Mouse (Mus musculus) lung, embryonic 14.5 days (tissue): ENCODE results near the gene Oxct2b. TPM values are rescaled to one million over a fixed set of nuclear protein-coding genes. Genes with fewer than 3 reads are reported as not detected.
A peak's percentile ranks its signal among the peaks of the same experiment; 100 is the strongest.
"Not testable (repeated sequence)": the region's sequence is repeated elsewhere in the genome, so short reads cannot be mapped to it uniquely, and the experiment has no call there.

Source experiments
- ATAC-seq: fragments of 200-750 bp; cut with Nextera tagmentation; 2 replicates; pipeline ENCODE4 v1.8.0; 2017; ENCODE audit warnings: mild to moderate bottlenecking, moderate TSS enrichment, moderate library complexity; ENCODE audit not compliant: insufficient read depth
- DNase-seq: peaks from one replicate; pipeline ENCODE4 v3.0.0-alpha.2; 2015
- H3K27ac ChIP-seq: fragments of 300-500 bp; sonication (generic); 2 replicates; pipeline ENCODE4 v1.5.1; 2014; ENCODE audit warnings: low read depth, mild to moderate bottlenecking, moderate library complexity
- H3K27me3 ChIP-seq: fragments of 300-500 bp; sonication (generic); 2 replicates; pipeline ENCODE4 v1.6.1; 2014; ENCODE audit warnings: low read length, control low read depth; ENCODE audit not compliant: insufficient read depth
- H3K36me3 ChIP-seq: fragments of 300-500 bp; sonication (generic); 2 replicates; pipeline ENCODE4 v1.6.1; 2014; ENCODE audit warnings: control low read depth; ENCODE audit not compliant: insufficient read depth
- H3K4me1 ChIP-seq: fragments of 300-500 bp; sonication (generic); 2 replicates; pipeline ENCODE4 v1.6.1; 2014; ENCODE audit warnings: antibody characterized with exemption, control low read depth; ENCODE audit not compliant: insufficient read depth
- H3K4me2 ChIP-seq: fragments of 300-500 bp; sonication (generic); 2 replicates; pipeline ENCODE4 v1.6.1; 2014; ENCODE audit warnings: mild to moderate bottlenecking
- H3K4me3 ChIP-seq: fragments of 300-500 bp; sonication (generic); 2 replicates; pipeline ENCODE4 v1.5.1; 2014; ENCODE audit warnings: low read depth, low read length
- H3K9ac ChIP-seq: fragments of 300-500 bp; sonication (generic); 2 replicates; pipeline ENCODE4 v1.6.1; 2014
- H3K9me3 ChIP-seq: fragments of 300-500 bp; sonication (generic); 2 replicates; pipeline ENCODE4 v1.6.1; 2016; ENCODE audit warnings: low read depth, low read length, control low read depth
- CTCF ChIP-seq: IDR thresholded peaks from 2 replicates; pipeline ENCODE4 v1.5.1; 2016; ENCODE audit warnings: antibody characterized with exemption, low read depth
- WGBS: fragments of 180-500 bp; shearing (Covaris S2); extraction: QIAGEN DNeasy Blood & Tissue Kit; methylation state at CpG from one replicate; pipeline ENCODE4 v1.1.7; 2014; 5-methylcytosine and 5-hydroxymethylcytosine counted together
- polyA plus RNA-seq: library from polyadenylated mRNA; unstranded; fragments of >200 nt; fragmentation: Nextera tagmentation; extraction: Ambion mirVana; gene quantifications from 2 replicates; pipeline ENCODE4 v1.2.1, GENCODE M21; 2014

Gene Oxct2b
- polyA plus RNA-seq, 1 experiment from 2014 or later, result not detected

- Histone ChIP-seq H3K4me3 (peak overlapping the region; percentile 32), H3K4me1 (no peaks in the 10 kb centered on the region), H3K4me2 (peak overlapping the region; percentile 54), H3K27me3 (peaks cover 22% of the 10 kb centered on the region), H3K27ac (no peak overlapping the region), H3K36me3 (no peaks in the 10 kb centered on the region), H3K9ac (no peak overlapping the region), H3K9me3 (no peaks in the 10 kb centered on the region)
- ATAC-seq, result peak; percentile 39; the same call in 1 of the 2 replicates
- WGBS, result 18% methylated on average over 24 of the region's 24 CpGs
- TF ChIP-seq CTCF, result no peak
- no peak for DNase-seq
These were observed 10.6 kb upstream of the Oxct2b start for GRCm38 (mm10) chr4:123105451-123105790.

- not testable (repeated sequence) for H3K27ac ChIP-seq, DNase-seq, H3K4me1 ChIP-seq, H3K9me3 ChIP-seq, ATAC-seq, H3K36me3 ChIP-seq, H3K4me3 ChIP-seq, H3K9ac ChIP-seq, H3K4me2 ChIP-seq
- H3K27me3 ChIP-seq, result peaks cover 22% of the 10 kb centered on the region
- 70% methylated on average over 7 of the region's 7 CpGs for WGBS
These were observed 10.1 kb upstream of the Oxct2b start for GRCm38 (mm10) chr4:123105929-123106328.

- H3K27ac ChIP-seq, result no peak overlapping the region
- no peaks in the 10 kb centered on the region for H3K9me3 ChIP-seq
- H3K9ac ChIP-seq, result no peak overlapping the region
- H3K4me1 ChIP-seq, result no peaks in the 10 kb centered on the region
- H3K4me3 ChIP-seq, result no peak overlapping the region
- H3K27me3 ChIP-seq, result peaks cover 22% of the 10 kb centered on the region
- WGBS, result 90% methylated on average over 2 of the region's 2 CpGs
- no peaks in the 10 kb centered on the region for H3K36me3 ChIP-seq
- DNase-seq (no peak), ATAC-seq (no peak)
- no peak overlapping the region for H3K4me2 ChIP-seq
- TF ChIP-seq CTCF, result no peak
These were observed 9.2 kb upstream of the Oxct2b start for GRCm38 (mm10) chr4:123106864-123107263.

- H3K9me3 ChIP-seq, result no peaks in the 10 kb centered on the region
- no peak overlapping the region for H3K4me2 ChIP-seq
- ATAC-seq, result no peak
- no peak for TF ChIP-seq CTCF
- H3K27me3 ChIP-seq, result peaks cover 22% of the 10 kb centered on the region
- DNase-seq, result no peak
- no peak overlapping the region for H3K9ac ChIP-seq
- no peaks in the 10 kb centered on the region for H3K36me3 ChIP-seq
- 86% methylated on average over 5 of the region's 5 CpGs for WGBS
- H3K4me3 ChIP-seq, result no peak overlapping the region
- no peak overlapping the region for H3K27ac ChIP-seq
- no peaks in the 10 kb centered on the region for H3K4me1 ChIP-seq
These were observed 8.0 kb upstream of the Oxct2b start for GRCm38 (mm10) chr4:123108056-123108455.

- no peak overlapping the region for H3K4me2 ChIP-seq
- no peak for ATAC-seq
- peaks cover 7% of the 10 kb centered on the region for H3K27me3 ChIP-seq
- H3K9ac ChIP-seq, result no peak overlapping the region
- no peak for TF ChIP-seq CTCF
- DNase-seq, result no peak
- no peaks in the 10 kb centered on the region for H3K36me3 ChIP-seq
- no peaks in the 10 kb centered on the region for H3K9me3 ChIP-seq
- no peak overlapping the region for H3K4me3 ChIP-seq
- H3K4me1 ChIP-seq, result no peaks in the 10 kb centered on the region
- no peak overlapping the region for H3K27ac ChIP-seq
- WGBS, result 78% methylated on average over 4 of the region's 4 CpGs
These were observed 5.3 kb upstream of the Oxct2b start for GRCm38 (mm10) chr4:123110751-123111150.

- not testable (repeated sequence) for ATAC-seq, H3K27me3 ChIP-seq, H3K36me3 ChIP-seq, H3K9ac ChIP-seq, H3K9me3 ChIP-seq, H3K4me2 ChIP-seq, H3K4me1 ChIP-seq, H3K4me3 ChIP-seq, H3K27ac ChIP-seq, DNase-seq
- WGBS, result 73% methylated on average over 10 of the region's 10 CpGs
These were observed 4.6 kb upstream of the Oxct2b start for GRCm38 (mm10) chr4:123111275-123111983.

- H3K9ac ChIP-seq, result no peak overlapping the region
- no peaks in the 10 kb centered on the region for H3K4me1 ChIP-seq
- no peak for TF ChIP-seq CTCF
- H3K4me2 ChIP-seq, result no peak overlapping the region
- no peaks in the 10 kb centered on the region for H3K36me3 ChIP-seq
- H3K27me3 ChIP-seq, result peaks cover 6% of the 10 kb centered on the region
- H3K4me3 ChIP-seq, result no peak overlapping the region
- DNase-seq (no peak), ATAC-seq (no peak)
- H3K27ac ChIP-seq, result no peak overlapping the region
- H3K9me3 ChIP-seq, result no peaks in the 10 kb centered on the region
- WGBS, result 71% methylated on average over 8 of the region's 8 CpGs
These were observed 3.8 kb upstream of the Oxct2b start for GRCm38 (mm10) chr4:123112216-123112764.

- 86% methylated on average over 4 of the region's 4 CpGs for WGBS
- not testable (repeated sequence) for ATAC-seq
These were observed 1.4 kb upstream of the Oxct2b start for GRCm38 (mm10) chr4:123114651-123115050.

GRCm38 (mm10) chr4:123116640-123117039 is 574 bp downstream of the Oxct2b start:
- peak; percentile 31; the same call in 1 of the 2 replicates for ATAC-seq
- DNase-seq, result peak; percentile 8

More at GRCm38 (mm10) chr4:123114651-123115050, 1.4 kb upstream of the Oxct2b start:
- H3K36me3 ChIP-seq, H3K4me1 ChIP-seq, H3K27ac ChIP-seq, H3K9ac ChIP-seq, H3K4me2 ChIP-seq, DNase-seq, H3K4me3 ChIP-seq, H3K9me3 ChIP-seq: not testable (repeated sequence)
- peaks cover 12% of the 10 kb centered on the region for H3K27me3 ChIP-seq

More at GRCm38 (mm10) chr4:123116640-123117039, 574 bp downstream of the Oxct2b start:
- Histone ChIP-seq H3K27me3 (peaks cover 12% of the 10 kb centered on the region), H3K4me3 (peak overlapping the region; percentile 27), H3K4me2 (peak overlapping the region; percentile 58)
- not testable (repeated sequence) for H3K36me3 ChIP-seq, H3K9me3 ChIP-seq, H3K4me1 ChIP-seq, H3K9ac ChIP-seq, H3K27ac ChIP-seq
- WGBS, result 22% methylated on average over 23 of the region's 42 CpGs
